Mouse (Mus musculus): Measurements from ENCODE around the gene Hectd3. TPM values are rescaled to one million over a fixed set of nuclear protein-coding genes. Genes with fewer than 3 reads are reported as not detected.

Hectd3 gene
- 66.3 and 69.1 TPM in 2 replicates for polyA plus RNA-seq (2012; rRNA removed)

- DNase-seq, result peak; percentile 60
- peaks cover 13% of the 10 kb centered on the region for H3K4me1 ChIP-seq (ENCODE audit: control insufficient read depth, insufficient read depth, low read length)
- peak within 1 kb of the TSS; percentile 77 for H3K4me3 ChIP-seq (replicated peaks; ENCODE audit: extremely low read depth, low read depth, low read length)
- WGBS, result 1% methylated on average over 58 of the region's 58 CpGs
- TF ChIP-seq POLR2A (IDR thresholded peaks at IDR 0.05; ENCODE audit: borderline replicate concordance, extremely low read depth, low read depth, low read length), result peak; percentile 63; the same call in 1 of the 2 replicates
- no peak for TF ChIP-seq CTCF (IDR thresholded peaks at IDR 0.05; ENCODE audit: insufficient read depth, low read length)
These were observed at the start of gene Hectd3 for GRCm38 (mm10) chr4:116995131-116995797. Hectd3 (plus strand) TSS chr4:116995317.

DNA sequence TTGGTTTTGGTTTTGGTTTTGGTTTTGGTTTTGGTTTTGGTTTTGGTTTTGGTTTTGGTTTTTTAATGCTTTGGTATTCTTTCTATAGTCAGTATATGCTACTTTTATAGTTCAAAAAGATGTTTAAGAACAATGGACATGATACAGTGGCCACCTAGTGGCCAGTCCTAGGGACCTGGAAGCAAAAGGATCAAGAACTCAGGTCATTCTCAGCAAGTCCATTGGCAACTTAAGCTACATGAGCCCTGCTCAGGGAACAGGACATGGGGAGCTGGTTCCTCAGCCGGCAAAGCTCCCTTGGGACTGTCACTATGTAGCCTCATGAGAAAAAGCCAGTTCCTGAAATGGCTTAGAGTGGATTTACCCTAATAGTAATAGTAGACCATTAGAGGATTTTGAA lies 43.5 kb upstream of the Hectd3 start:
- H3K4me3 ChIP-seq (replicated peaks; ENCODE audit: extremely low read depth, low read depth, low read length), result no peak overlapping the region
- no peak for DNase-seq
- WGBS, result 31% methylated on average over 1 of the region's 1 CpGs
- TF ChIP-seq CTCF (IDR thresholded peaks at IDR 0.05; ENCODE audit: insufficient read depth, low read length), result no peak
- no peak for TF ChIP-seq POLR2A (IDR thresholded peaks at IDR 0.05; ENCODE audit: borderline replicate concordance, extremely low read depth, low read depth, low read length)
- no peaks in the 10 kb centered on the region for H3K4me1 ChIP-seq (ENCODE audit: control insufficient read depth, insufficient read depth, low read length)

GRCm38 (mm10) chr4:116954951-116955350 lies 40.2 kb upstream of the Hectd3 start:
- TF ChIP-seq CTCF (IDR thresholded peaks at IDR 0.05; ENCODE audit: insufficient read depth, low read length), result no peak
- TF ChIP-seq POLR2A (IDR thresholded peaks at IDR 0.05; ENCODE audit: borderline replicate concordance, extremely low read depth, low read depth, low read length), result no peak
- no peak for DNase-seq

DNA sequence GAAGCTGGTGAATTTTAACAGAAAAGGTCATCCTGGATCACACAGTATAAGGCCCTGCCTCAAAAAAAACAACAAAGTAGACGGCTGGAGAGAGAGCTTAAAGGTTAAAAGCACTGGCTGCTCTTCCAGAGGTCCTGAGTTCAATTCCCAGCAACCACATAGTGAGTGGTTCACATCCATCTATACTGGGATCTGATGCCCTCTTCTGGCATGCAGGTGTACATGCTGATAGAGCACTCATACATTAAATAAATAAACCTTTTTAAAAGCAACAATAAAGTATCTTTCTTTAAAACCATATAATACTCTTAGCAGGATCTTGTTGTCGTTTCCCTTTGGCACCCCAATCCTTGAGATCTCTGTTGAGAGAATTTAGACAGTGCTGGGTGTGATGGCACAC lies 18.6 kb upstream of the Hectd3 start:
- WGBS, result 57% methylated on average over 2 of the region's 2 CpGs
- no peaks in the 10 kb centered on the region for H3K4me1 ChIP-seq (ENCODE audit: control insufficient read depth, insufficient read depth, low read length)
- H3K4me3 ChIP-seq (replicated peaks; ENCODE audit: extremely low read depth, low read depth, low read length), result no peak overlapping the region
- TF ChIP-seq POLR2A (IDR thresholded peaks at IDR 0.05; ENCODE audit: borderline replicate concordance, extremely low read depth, low read depth, low read length) (no peak), CTCF (IDR thresholded peaks at IDR 0.05; ENCODE audit: insufficient read depth, low read length) (no peak)
- DNase-seq, result no peak

More at GRCm38 (mm10) chr4:116954951-116955350, 40.2 kb upstream of the Hectd3 start:
- WGBS, result 92% methylated on average over 7 of the region's 7 CpGs
- H3K4me3 ChIP-seq (replicated peaks; ENCODE audit: extremely low read depth, low read depth, low read length), result no peak overlapping the region
- H3K4me1 ChIP-seq (ENCODE audit: control insufficient read depth, insufficient read depth, low read length), result no peaks in the 10 kb centered on the region

GRCm38 (mm10) chr4:116985681-116986080 lies 9.4 kb upstream of the Hectd3 start:
- 86% methylated on average over 7 of the region's 7 CpGs for WGBS
- TF ChIP-seq POLR2A (IDR thresholded peaks at IDR 0.05; ENCODE audit: borderline replicate concordance, extremely low read depth, low read depth, low read length), result no peak
- TF ChIP-seq CTCF (IDR thresholded peaks at IDR 0.05; ENCODE audit: insufficient read depth, low read length), result no peak
- Histone ChIP-seq H3K4me1 (ENCODE audit: control insufficient read depth, insufficient read depth, low read length) (0 out of 2 replicates have a peak, but pooled peaks cover 2% of the 10 kb centered on the region), H3K4me3 (replicated peaks; ENCODE audit: extremely low read depth, low read depth, low read length) (no peak overlapping the region)
- no peak for DNase-seq

- TF ChIP-seq CTCF (IDR thresholded peaks at IDR 0.05; ENCODE audit: insufficient read depth, low read length), result peak; percentile 85
- TF ChIP-seq POLR2A (IDR thresholded peaks at IDR 0.05; ENCODE audit: borderline replicate concordance, extremely low read depth, low read depth, low read length), result no peak
- Histone ChIP-seq H3K4me3 (replicated peaks; ENCODE audit: extremely low read depth, low read depth, low read length) (no peak overlapping the region), H3K4me1 (ENCODE audit: control insufficient read depth, insufficient read depth, low read length) (0 out of 2 replicates have a peak, but pooled peaks cover 2% of the 10 kb centered on the region)
- peak; percentile 50 for DNase-seq
- 56% methylated on average over 17 of the region's 17 CpGs for WGBS
These were observed 8.6 kb upstream of the Hectd3 start for GRCm38 (mm10) chr4:116986400-116987121.

- WGBS, result 55% methylated on average over 5 of the region's 5 CpGs
- TF ChIP-seq CTCF (IDR thresholded peaks at IDR 0.05; ENCODE audit: insufficient read depth, low read length) (no peak), POLR2A (IDR thresholded peaks at IDR 0.05; ENCODE audit: borderline replicate concordance, extremely low read depth, low read depth, low read length) (no peak)
- no peak for DNase-seq
- Histone ChIP-seq H3K4me3 (replicated peaks; ENCODE audit: extremely low read depth, low read depth, low read length) (no peak overlapping the region), H3K4me1 (ENCODE audit: control insufficient read depth, insufficient read depth, low read length) (0 out of 2 replicates have a peak, but pooled peaks cover 2% of the 10 kb centered on the region)
These were observed 8.0 kb upstream of the Hectd3 start for GRCm38 (mm10) chr4:116987122-116987456.

DNA sequence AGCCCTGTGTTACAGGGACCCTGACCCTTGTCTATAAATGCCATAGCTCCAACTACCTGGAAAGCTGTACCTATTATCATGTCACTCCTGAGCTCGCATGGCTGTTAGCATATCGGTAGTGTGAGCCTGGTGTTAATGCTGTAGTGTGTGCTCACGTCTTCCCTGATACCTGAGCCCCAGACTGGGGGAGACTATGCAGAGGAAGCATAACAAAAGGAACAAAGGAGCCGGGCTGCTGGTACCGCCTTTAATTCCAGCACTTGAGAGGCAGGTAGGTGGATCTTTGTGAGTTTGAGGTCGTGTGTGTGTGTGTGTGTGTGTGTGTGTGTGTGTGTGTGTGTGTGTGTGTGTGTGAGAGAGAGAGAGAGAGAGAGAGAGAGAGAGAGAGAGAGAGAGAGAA lies 5.4 kb upstream of the Hectd3 start:
- DNase-seq, result no peak
- Histone ChIP-seq H3K4me1 (ENCODE audit: control insufficient read depth, insufficient read depth, low read length) (peaks cover 8% of the 10 kb centered on the region), H3K4me3 (replicated peaks; ENCODE audit: extremely low read depth, low read depth, low read length) (no peak overlapping the region)
- 77% methylated on average over 6 of the region's 6 CpGs for WGBS
- TF ChIP-seq POLR2A (IDR thresholded peaks at IDR 0.05; ENCODE audit: borderline replicate concordance, extremely low read depth, low read depth, low read length), result no peak
- TF ChIP-seq CTCF (IDR thresholded peaks at IDR 0.05; ENCODE audit: insufficient read depth, low read length), result no peak

DNA sequence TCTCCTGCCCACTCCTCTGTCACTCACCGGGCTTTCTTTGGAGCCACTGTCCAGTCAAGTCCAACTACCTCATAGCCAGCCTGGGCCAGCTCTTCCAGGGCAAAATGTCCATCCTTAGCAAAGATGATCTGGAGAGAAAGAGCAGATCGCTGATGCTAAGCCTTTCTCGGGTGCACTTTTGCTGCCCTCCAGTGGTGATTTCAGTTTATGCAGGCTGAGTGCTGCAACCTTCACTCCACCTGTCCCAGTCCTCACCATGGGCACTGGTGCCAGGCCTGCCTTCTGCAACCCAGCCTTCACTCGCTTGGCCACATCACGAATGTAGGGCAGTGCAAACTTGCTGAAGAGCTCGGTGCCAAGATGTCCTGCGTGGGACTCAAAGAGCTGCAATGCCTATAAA lies 3.8 kb upstream of the Hectd3 start:
- Histone ChIP-seq H3K4me3 (replicated peaks; ENCODE audit: extremely low read depth, low read depth, low read length) (no peak overlapping the region), H3K4me1 (ENCODE audit: control insufficient read depth, insufficient read depth, low read length) (peaks cover 11% of the 10 kb centered on the region)
- peak; percentile 82 for DNase-seq
- TF ChIP-seq CTCF (IDR thresholded peaks at IDR 0.05; ENCODE audit: insufficient read depth, low read length) (peak; percentile 91), POLR2A (IDR thresholded peaks at IDR 0.05; ENCODE audit: borderline replicate concordance, extremely low read depth, low read depth, low read length) (no peak)
- WGBS, result 8% methylated on average over 7 of the region's 7 CpGs
